Mouse (Mus musculus): ENCODE data around the gene Dedd. TPM values are rescaled to one million over a fixed set of nuclear protein-coding genes. Genes with fewer than 3 reads are reported as not detected.

Gene Dedd
- polyA plus RNA-seq, 1 experiment: 40.7 TPM

- H3K27ac ChIP-seq (ENCODE audit: insufficient read depth, low read depth, low read length): no peak overlapping the region
Measured at GRCm38 (mm10) chr1:171375646-171376097, 46.7 kb downstream of the Dedd start.

GRCm38 (mm10) chr1:171378298-171378697 is 49.4 kb downstream of the Dedd start:
- WGBS: 87% methylated on average over 6 of the region's 6 CpGs
- Histone ChIP-seq H3K27me3 (ENCODE audit: control insufficient read depth, insufficient read depth, low read length) (0 out of 2 replicates have a peak, but pooled peaks cover 4% of the 10 kb centered on the region), H3K27ac (ENCODE audit: insufficient read depth, low read depth, low read length) (no peak overlapping the region), H3K4me3 (ENCODE audit: low read depth, low read length) (no peak overlapping the region), H3K4me1 (ENCODE audit: control insufficient read depth, insufficient read depth, insufficient read length, low read length) (peaks cover 9% of the 10 kb centered on the region), H3K36me3 (ENCODE audit: control insufficient read depth, insufficient read depth, low read length) (no peaks in the 10 kb centered on the region)
- no peak for TF ChIP-seq CTCF (IDR thresholded peaks at IDR 0.05; ENCODE audit: extremely low read depth, insufficient read length, insufficient replicate concordance, low read depth, low read length)
- TF ChIP-seq POLR2A (IDR thresholded peaks at IDR 0.05; ENCODE audit: low read depth, low read length): no peak

More at GRCm38 (mm10) chr1:171375646-171376097, 46.7 kb downstream of the Dedd start:
- no peaks in the 10 kb centered on the region for H3K36me3 ChIP-seq (ENCODE audit: control insufficient read depth, insufficient read depth, low read length)
- 43% methylated on average over 9 of the region's 9 CpGs for WGBS
- 0 out of 2 replicates have a peak, but pooled peaks cover 4% of the 10 kb centered on the region for H3K27me3 ChIP-seq (ENCODE audit: control insufficient read depth, insufficient read depth, low read length)
- H3K4me3 ChIP-seq (ENCODE audit: low read depth, low read length): no peak overlapping the region
- peaks cover 7% of the 10 kb centered on the region for H3K4me1 ChIP-seq (ENCODE audit: control insufficient read depth, insufficient read depth, insufficient read length, low read length)
- TF ChIP-seq CTCF (IDR thresholded peaks at IDR 0.05; ENCODE audit: extremely low read depth, insufficient read length, insufficient replicate concordance, low read depth, low read length): no peak
- TF ChIP-seq POLR2A (IDR thresholded peaks at IDR 0.05; ENCODE audit: low read depth, low read length): no peak

GRCm38 (mm10) chr1:171379935-171380599 is 51.1 kb downstream of the Dedd start:
- 20% methylated on average over 31 of the region's 31 CpGs for WGBS
- Histone ChIP-seq H3K4me3 (ENCODE audit: low read depth, low read length) (peak overlapping the region; percentile 27), H3K36me3 (ENCODE audit: control insufficient read depth, insufficient read depth, low read length) (no peaks in the 10 kb centered on the region), H3K27me3 (ENCODE audit: control insufficient read depth, insufficient read depth, low read length) (0 out of 2 replicates have a peak, but pooled peaks cover 4% of the 10 kb centered on the region), H3K27ac (ENCODE audit: insufficient read depth, low read depth, low read length) (no peak overlapping the region), H3K4me1 (ENCODE audit: control insufficient read depth, insufficient read depth, insufficient read length, low read length) (peaks cover 9% of the 10 kb centered on the region)
- TF ChIP-seq CTCF (IDR thresholded peaks at IDR 0.05; ENCODE audit: extremely low read depth, insufficient read length, insufficient replicate concordance, low read depth, low read length) (peak; percentile 62; the same call in 1 of the 2 replicates), POLR2A (IDR thresholded peaks at IDR 0.05; ENCODE audit: low read depth, low read length) (no peak)

- Histone ChIP-seq H3K27ac (ENCODE audit: insufficient read depth, low read depth, low read length) (no peak overlapping the region), H3K4me1 (ENCODE audit: control insufficient read depth, insufficient read depth, insufficient read length, low read length) (peaks cover 9% of the 10 kb centered on the region), H3K4me3 (ENCODE audit: low read depth, low read length) (no peak overlapping the region), H3K36me3 (ENCODE audit: control insufficient read depth, insufficient read depth, low read length) (no peaks in the 10 kb centered on the region), H3K27me3 (ENCODE audit: control insufficient read depth, insufficient read depth, low read length) (0 out of 2 replicates have a peak, but pooled peaks cover 4% of the 10 kb centered on the region)
- 86% methylated on average over 11 of the region's 11 CpGs for WGBS
- TF ChIP-seq CTCF (IDR thresholded peaks at IDR 0.05; ENCODE audit: extremely low read depth, insufficient read length, insufficient replicate concordance, low read depth, low read length) (no peak), POLR2A (IDR thresholded peaks at IDR 0.05; ENCODE audit: low read depth, low read length) (no peak)
Measured at GRCm38 (mm10) chr1:171382096-171382620, 53.2 kb downstream of the Dedd start.

DNA sequence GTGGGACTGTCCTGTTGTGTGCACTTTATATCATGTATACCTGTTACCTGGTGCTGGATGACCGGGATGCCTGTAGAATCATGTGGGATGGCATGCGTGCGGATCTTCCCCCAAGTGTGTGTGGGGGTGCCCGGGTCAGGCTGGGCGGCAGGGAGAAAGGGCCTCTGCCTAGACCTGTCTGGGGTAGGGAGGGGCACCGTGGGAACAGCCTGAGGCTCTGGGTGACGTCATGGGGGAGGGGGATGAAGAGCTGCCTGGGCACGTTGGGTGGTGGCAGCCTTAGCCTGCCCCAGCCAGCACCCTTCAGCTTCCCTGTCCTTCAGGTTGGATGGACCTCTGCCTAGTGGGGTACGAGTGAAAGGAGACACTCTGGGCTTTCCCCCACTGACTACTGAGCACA is 55.4 kb downstream of the Dedd start:
- Histone ChIP-seq H3K36me3 (ENCODE audit: control insufficient read depth, insufficient read depth, low read length) (no peaks in the 10 kb centered on the region), H3K27me3 (ENCODE audit: control insufficient read depth, insufficient read depth, low read length) (0 out of 2 replicates have a peak, but pooled peaks cover 4% of the 10 kb centered on the region), H3K27ac (ENCODE audit: insufficient read depth, low read depth, low read length) (no peak overlapping the region), H3K4me1 (ENCODE audit: control insufficient read depth, insufficient read depth, insufficient read length, low read length) (peaks cover 9% of the 10 kb centered on the region), H3K4me3 (ENCODE audit: low read depth, low read length) (no peak overlapping the region)
- TF ChIP-seq POLR2A (IDR thresholded peaks at IDR 0.05; ENCODE audit: low read depth, low read length): no peak
- TF ChIP-seq CTCF (IDR thresholded peaks at IDR 0.05; ENCODE audit: extremely low read depth, insufficient read length, insufficient replicate concordance, low read depth, low read length): no peak
- 68% methylated on average over 9 of the region's 9 CpGs for WGBS

- no peaks in the 10 kb centered on the region for H3K36me3 ChIP-seq (ENCODE audit: control insufficient read depth, insufficient read depth, low read length)
- H3K27ac ChIP-seq (ENCODE audit: insufficient read depth, low read depth, low read length): no peak overlapping the region
- no peak overlapping the region for H3K4me3 ChIP-seq (ENCODE audit: low read depth, low read length)
- TF ChIP-seq POLR2A (IDR thresholded peaks at IDR 0.05; ENCODE audit: low read depth, low read length) (no peak), CTCF (IDR thresholded peaks at IDR 0.05; ENCODE audit: extremely low read depth, insufficient read length, insufficient replicate concordance, low read depth, low read length) (no peak)
- peaks cover 6% of the 10 kb centered on the region for H3K4me1 ChIP-seq (ENCODE audit: control insufficient read depth, insufficient read depth, insufficient read length, low read length)
- 0 out of 2 replicates have a peak, but pooled peaks cover 4% of the 10 kb centered on the region for H3K27me3 ChIP-seq (ENCODE audit: control insufficient read depth, insufficient read depth, low read length)
- 74% methylated on average over 9 of the region's 9 CpGs for WGBS
Measured at GRCm38 (mm10) chr1:171385171-171385570, 56.2 kb downstream of the Dedd start.

DNA sequence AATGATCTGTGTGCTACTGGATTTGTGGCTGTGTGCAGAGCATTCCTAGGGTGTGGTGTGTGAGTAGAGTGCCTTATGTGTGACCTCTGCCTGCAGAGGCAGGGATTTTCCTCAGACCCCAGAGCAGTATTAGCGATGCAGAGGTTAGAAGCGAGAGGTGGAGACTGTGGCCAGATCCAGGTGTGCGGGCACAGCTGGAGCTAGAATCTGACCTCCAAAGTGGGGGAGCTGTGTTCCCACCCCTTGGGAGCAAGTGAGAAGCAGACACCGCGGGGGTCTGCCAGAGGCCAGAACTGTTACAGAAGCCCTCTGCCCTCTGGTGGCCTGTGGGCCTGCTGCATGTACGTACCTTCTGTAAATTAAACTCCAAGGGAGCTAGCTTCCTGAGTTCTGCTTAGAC is 58.2 kb downstream of the Dedd start:
- Histone ChIP-seq H3K4me3 (ENCODE audit: low read depth, low read length) (no peak overlapping the region), H3K4me1 (ENCODE audit: control insufficient read depth, insufficient read depth, insufficient read length, low read length) (peaks cover 5% of the 10 kb centered on the region; the same call in 1 of the 2 replicates), H3K36me3 (ENCODE audit: control insufficient read depth, insufficient read depth, low read length) (no peaks in the 10 kb centered on the region), H3K27ac (ENCODE audit: insufficient read depth, low read depth, low read length) (no peak overlapping the region), H3K27me3 (ENCODE audit: control insufficient read depth, insufficient read depth, low read length) (no peaks in the 10 kb centered on the region)
- TF ChIP-seq CTCF (IDR thresholded peaks at IDR 0.05; ENCODE audit: extremely low read depth, insufficient read length, insufficient replicate concordance, low read depth, low read length) (peak; percentile 23; the same call in 1 of the 2 replicates), POLR2A (IDR thresholded peaks at IDR 0.05; ENCODE audit: low read depth, low read length) (no peak)
- 77% methylated on average over 6 of the region's 6 CpGs for WGBS
